Mouse (Mus musculus): ENCODE measurements around the gene Cd33. TPM values are rescaled to one million over a fixed set of nuclear protein-coding genes. Genes with fewer than 3 reads are reported as not detected.

Cd33 gene
- polyA plus RNA-seq, 1 experiment from 2014 or later, result 1.1 TPM

- Histone ChIP-seq H3K9me3 (ENCODE audit: control insufficient read depth, low read length) (no peaks in the 10 kb centered on the region), H3K4me3 (ENCODE audit: control insufficient read depth in 1 of 2, insufficient read depth in 1 of 2, low read depth in 1 of 2, low read length in 2 of 2) (no peak overlapping the region), H3K4me2 (ENCODE audit: low read length) (no peak overlapping the region), H3K36me3 (ENCODE audit: control insufficient read depth, insufficient read depth, low read length) (no peaks in the 10 kb centered on the region), H3K27ac (replicated peaks in 1 of 2; ENCODE audit: control insufficient read depth in 1 of 2, insufficient read depth in 1 of 2, low read depth in 2 of 2, low read length in 2 of 2) (no peak overlapping the region), H3K27me3 (ENCODE audit: control insufficient read depth, insufficient read depth, low read length) (peaks cover 27% of the 10 kb centered on the region), H3K4me1 (ENCODE audit: control insufficient read depth in 2 of 2, insufficient read depth in 2 of 2, low read length in 2 of 2) (peaks cover 0 to 4% of the 10 kb centered on the region in 2 experiments; a peak in 1 of 4 replicates), H3K9ac (ENCODE audit: low read length) (no peak overlapping the region)
- no peak for ATAC-seq (ENCODE audit: insufficient number of reproducible peaks, insufficient read depth, low FRiP score, low read depth)
- 31% methylated on average over 5 of the region's 5 CpGs for WGBS
Observed at GRCm38 (mm10) chr7:43488646-43489045, 55.6 kb downstream of the Cd33 start.

- ATAC-seq (ENCODE audit: insufficient number of reproducible peaks, insufficient read depth, low FRiP score, low read depth), result no peak
- peaks cover 9% of the 10 kb centered on the region for H3K27me3 ChIP-seq (ENCODE audit: control insufficient read depth, insufficient read depth, low read length)
- H3K36me3 ChIP-seq (ENCODE audit: control insufficient read depth, insufficient read depth, low read length), result no peaks in the 10 kb centered on the region
- WGBS, result 5% methylated on average over 10 of the region's 10 CpGs
- H3K4me2 ChIP-seq (ENCODE audit: low read length), result no peak overlapping the region
- H3K9ac ChIP-seq (ENCODE audit: low read length), result no peak overlapping the region
- H3K27ac ChIP-seq (replicated peaks in 1 of 2; ENCODE audit: control insufficient read depth in 1 of 2, insufficient read depth in 1 of 2, low read depth in 2 of 2, low read length in 2 of 2), result no peak overlapping the region
- no peaks in the 10 kb centered on the region for H3K9me3 ChIP-seq (ENCODE audit: control insufficient read depth, low read length)
- peaks cover 2 to 4% of the 10 kb centered on the region in 2 experiments; a peak in 2 of 4 replicates for H3K4me1 ChIP-seq (ENCODE audit: control insufficient read depth in 2 of 2, insufficient read depth in 2 of 2, low read length in 2 of 2)
- H3K4me3 ChIP-seq (ENCODE audit: control insufficient read depth in 1 of 2, insufficient read depth in 1 of 2, low read depth in 1 of 2, low read length in 2 of 2), result no peak overlapping the region
Observed at GRCm38 (mm10) chr7:43483236-43483635, 61.0 kb downstream of the Cd33 start.

GRCm38 (mm10) chr7:43482090-43482716 lies 62.0 kb downstream of the Cd33 start:
- no peak overlapping the region for H3K4me3 ChIP-seq (ENCODE audit: control insufficient read depth in 1 of 2, insufficient read depth in 1 of 2, low read depth in 1 of 2, low read length in 2 of 2)
- peaks cover 19% of the 10 kb centered on the region for H3K27me3 ChIP-seq (ENCODE audit: control insufficient read depth, insufficient read depth, low read length)
- ATAC-seq (ENCODE audit: insufficient number of reproducible peaks, insufficient read depth, low FRiP score, low read depth), result no peak
- H3K4me1 ChIP-seq (ENCODE audit: control insufficient read depth in 2 of 2, insufficient read depth in 2 of 2, low read length in 2 of 2), result peaks cover 2 to 4% of the 10 kb centered on the region in 2 experiments; a peak in 2 of 4 replicates
- H3K27ac ChIP-seq (replicated peaks in 1 of 2; ENCODE audit: control insufficient read depth in 1 of 2, insufficient read depth in 1 of 2, low read depth in 2 of 2, low read length in 2 of 2), result no peak overlapping the region
- H3K9ac ChIP-seq (ENCODE audit: low read length), result no peak overlapping the region
- 58% methylated on average over 8 of the region's 8 CpGs for WGBS
- H3K36me3 ChIP-seq (ENCODE audit: control insufficient read depth, insufficient read depth, low read length), result no peaks in the 10 kb centered on the region
- no peak overlapping the region for H3K4me2 ChIP-seq (ENCODE audit: low read length)
- H3K9me3 ChIP-seq (ENCODE audit: control insufficient read depth, low read length), result no peaks in the 10 kb centered on the region

- Histone ChIP-seq H3K9ac (ENCODE audit: low read length) (no peak overlapping the region), H3K4me2 (ENCODE audit: low read length) (no peak overlapping the region), H3K27ac (replicated peaks in 1 of 2; ENCODE audit: control insufficient read depth in 1 of 2, insufficient read depth in 1 of 2, low read depth in 2 of 2, low read length in 2 of 2) (no peak overlapping the region), H3K4me1 (ENCODE audit: control insufficient read depth in 2 of 2, insufficient read depth in 2 of 2, low read length in 2 of 2) (peaks cover 2 to 4% of the 10 kb centered on the region in 2 experiments; a peak in 2 of 4 replicates), H3K36me3 (ENCODE audit: control insufficient read depth, insufficient read depth, low read length) (no peaks in the 10 kb centered on the region), H3K4me3 (ENCODE audit: control insufficient read depth in 1 of 2, insufficient read depth in 1 of 2, low read depth in 1 of 2, low read length in 2 of 2) (no peak overlapping the region), H3K27me3 (ENCODE audit: control insufficient read depth, insufficient read depth, low read length) (peaks cover 29% of the 10 kb centered on the region), H3K9me3 (ENCODE audit: control insufficient read depth, low read length) (no peaks in the 10 kb centered on the region)
- no peak for ATAC-seq (ENCODE audit: insufficient number of reproducible peaks, insufficient read depth, low FRiP score, low read depth)
- 65% methylated on average over 3 of the region's 3 CpGs for WGBS
Observed at GRCm38 (mm10) chr7:43481191-43481590, 63.0 kb downstream of the Cd33 start.

- 4% methylated on average over 13 of the region's 13 CpGs for WGBS
- Histone ChIP-seq H3K27me3 (ENCODE audit: control insufficient read depth, insufficient read depth, low read length) (peaks cover 47% of the 10 kb centered on the region), H3K4me2 (ENCODE audit: low read length) (no peak overlapping the region; the same call in 1 of the 2 replicates), H3K27ac (replicated peaks in 1 of 2; ENCODE audit: control insufficient read depth in 1 of 2, insufficient read depth in 1 of 2, low read depth in 2 of 2, low read length in 2 of 2) (no peak overlapping the region), H3K9ac (ENCODE audit: low read length) (no peak overlapping the region), H3K4me1 (ENCODE audit: control insufficient read depth in 2 of 2, insufficient read depth in 2 of 2, low read length in 2 of 2) (no peaks in the 10 kb centered on the region), H3K4me3 (ENCODE audit: control insufficient read depth in 1 of 2, insufficient read depth in 1 of 2, low read depth in 1 of 2, low read length in 2 of 2) (no peak overlapping the region), H3K36me3 (ENCODE audit: control insufficient read depth, insufficient read depth, low read length) (no peaks in the 10 kb centered on the region), H3K9me3 (ENCODE audit: control insufficient read depth, low read length) (no peaks in the 10 kb centered on the region)
- no peak for ATAC-seq (ENCODE audit: insufficient number of reproducible peaks, insufficient read depth, low FRiP score, low read depth)
Observed at GRCm38 (mm10) chr7:43476376-43476775, 67.9 kb downstream of the Cd33 start.

- no peak for ATAC-seq (ENCODE audit: insufficient number of reproducible peaks, insufficient read depth, low FRiP score, low read depth)
- Histone ChIP-seq H3K4me1 (ENCODE audit: control insufficient read depth in 2 of 2, insufficient read depth in 2 of 2, low read length in 2 of 2) (no peaks in the 10 kb centered on the region), H3K9ac (ENCODE audit: low read length) (no peak overlapping the region), H3K9me3 (ENCODE audit: control insufficient read depth, low read length) (no peaks in the 10 kb centered on the region), H3K27ac (replicated peaks in 1 of 2; ENCODE audit: control insufficient read depth in 1 of 2, insufficient read depth in 1 of 2, low read depth in 2 of 2, low read length in 2 of 2) (no peak overlapping the region), H3K4me2 (ENCODE audit: low read length) (no peak overlapping the region), H3K27me3 (ENCODE audit: control insufficient read depth, insufficient read depth, low read length) (peaks cover 47% of the 10 kb centered on the region), H3K4me3 (ENCODE audit: control insufficient read depth in 1 of 2, insufficient read depth in 1 of 2, low read depth in 1 of 2, low read length in 2 of 2) (no peak overlapping the region), H3K36me3 (ENCODE audit: control insufficient read depth, insufficient read depth, low read length) (no peaks in the 10 kb centered on the region)
- WGBS, result 7% methylated on average over 23 of the region's 23 CpGs
Observed at GRCm38 (mm10) chr7:43475706-43476105, 68.5 kb downstream of the Cd33 start.

Other genes with a start within 250 kb of the Cd33 start
- 12.9 and 13.3 TPM in 2 replicates for gene Zfp715, start 231.1 kb downstream of the Cd33 start, polyA plus RNA-seq (2014; fragmentation: Nextera tagmentation; extraction: Ambion mirVana)
- gene Siglecf, start 193.1 kb downstream of the Cd33 start, polyA plus RNA-seq (2014; fragmentation: Nextera tagmentation; extraction: Ambion mirVana), result 0.12 and 0.20 TPM in 2 replicates
- 0.08 TPM in 1 of 2 replicates, not detected in the other for gene Siglecg, start 136.2 kb downstream of the Cd33 start, polyA plus RNA-seq (2014; fragmentation: Nextera tagmentation; extraction: Ambion mirVana)
- not detected in 2 replicates for gene Lim2, start 116.8 kb downstream of the Cd33 start, polyA plus RNA-seq (2014; fragmentation: Nextera tagmentation; extraction: Ambion mirVana)
- gene Nkg7, start 107.4 kb downstream of the Cd33 start, polyA plus RNA-seq (2014; fragmentation: Nextera tagmentation; extraction: Ambion mirVana), result 0.30 TPM in 1 of 2 replicates, not detected in the other
- gene Cldnd2, start 103.6 kb downstream of the Cd33 start, polyA plus RNA-seq (2014; fragmentation: Nextera tagmentation; extraction: Ambion mirVana), result not detected in 2 replicates
- gene Etfb, start 100.3 kb downstream of the Cd33 start, polyA plus RNA-seq (2014; fragmentation: Nextera tagmentation; extraction: Ambion mirVana), result 703 and 738 TPM in 2 replicates
- gene Gm45233, start 100.3 kb downstream of the Cd33 start, polyA plus RNA-seq (2014; fragmentation: Nextera tagmentation; extraction: Ambion mirVana), result not detected in 2 replicates
- 2.2 and 2.7 TPM in 2 replicates for gene Vsig10l, start 81.3 kb downstream of the Cd33 start, polyA plus RNA-seq (2014; fragmentation: Nextera tagmentation; extraction: Ambion mirVana)
- 0.07 and 0.09 TPM in 2 replicates for gene Iglon5, start 54.4 kb downstream of the Cd33 start, polyA plus RNA-seq (2014; fragmentation: Nextera tagmentation; extraction: Ambion mirVana)
- not detected in 2 replicates for gene 4931406B18Rik, start 38.5 kb downstream of the Cd33 start, polyA plus RNA-seq (2014; fragmentation: Nextera tagmentation; extraction: Ambion mirVana)
- gene Zfp658, start 17.8 kb upstream of the Cd33 start, polyA plus RNA-seq (2014; fragmentation: Nextera tagmentation; extraction: Ambion mirVana), result 1.3 TPM in 2 replicates
- gene Zfp719, start 35.2 kb upstream of the Cd33 start, polyA plus RNA-seq (2014; fragmentation: Nextera tagmentation; extraction: Ambion mirVana), result 7.8 and 7.9 TPM in 2 replicates
- not detected in 2 replicates for gene Zfp819, start 62.7 kb upstream of the Cd33 start, polyA plus RNA-seq (2014; fragmentation: Nextera tagmentation; extraction: Ambion mirVana)
- gene Ceacam18, start 90.3 kb upstream of the Cd33 start, polyA plus RNA-seq (2014; fragmentation: Nextera tagmentation; extraction: Ambion mirVana), result not detected in 2 replicates
- gene Siglece, start 115.7 kb upstream of the Cd33 start, polyA plus RNA-seq (2014; fragmentation: Nextera tagmentation; extraction: Ambion mirVana), result 0.31 and 0.49 TPM in 2 replicates
- gene Ctu1, start 127.6 kb upstream of the Cd33 start, polyA plus RNA-seq (2014; fragmentation: Nextera tagmentation; extraction: Ambion mirVana), result 3.4 and 4.9 TPM in 2 replicates
- gene Klk14, start 146.0 kb upstream of the Cd33 start, polyA plus RNA-seq (2014; fragmentation: Nextera tagmentation; extraction: Ambion mirVana), result not detected in 2 replicates
- gene Klk13, start 168.1 kb upstream of the Cd33 start, polyA plus RNA-seq (2014; fragmentation: Nextera tagmentation; extraction: Ambion mirVana), result not detected in 2 replicates
- gene Klk12, start 224.5 kb upstream of the Cd33 start, polyA plus RNA-seq (2014; fragmentation: Nextera tagmentation; extraction: Ambion mirVana), result not detected in 2 replicates
- gene Klk11, start 230.2 kb upstream of the Cd33 start, polyA plus RNA-seq (2014; fragmentation: Nextera tagmentation; extraction: Ambion mirVana), result not detected in 2 replicates
- gene Klk10, start 236.6 kb upstream of the Cd33 start, polyA plus RNA-seq (2014; fragmentation: Nextera tagmentation; extraction: Ambion mirVana), result 0.19 and 0.34 TPM in 2 replicates
- gene Klk9, start 247.5 kb upstream of the Cd33 start, polyA plus RNA-seq (2014; fragmentation: Nextera tagmentation; extraction: Ambion mirVana), result not detected in 2 replicates

Data from heart, embryonic 14.5 days (tissue).